Mouse (Mus musculus): ENCODE measurements around the gene Tnxb. TPM values are rescaled to one million over a fixed set of nuclear protein-coding genes. Genes with fewer than 3 reads are reported as not detected.

Tnxb gene
- total RNA-seq, 2 experiments from 2014 or later, result 28.3 to 32.8 TPM

DNA sequence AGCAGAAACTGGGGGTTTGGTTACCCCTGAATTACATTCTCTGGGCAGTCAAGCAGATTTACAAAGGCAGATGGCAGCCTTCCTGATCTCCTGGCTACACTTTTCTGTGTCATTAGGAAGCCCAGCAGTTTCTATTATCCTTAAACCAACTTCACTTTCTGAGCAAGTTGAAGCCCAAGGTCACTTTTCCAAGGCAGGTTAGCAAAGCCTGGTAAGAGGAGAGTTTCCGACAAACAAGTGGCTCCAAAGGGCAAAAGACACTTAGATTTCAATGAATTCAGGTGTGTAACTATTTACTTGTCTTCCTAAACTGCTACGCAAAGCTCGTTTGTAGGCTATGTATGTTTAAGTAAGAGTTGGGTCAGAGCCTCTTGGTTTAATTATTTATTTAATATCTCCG is 27.0 kb upstream of the Tnxb start:
- DNase-seq (ENCODE audit: low spot score), result no peak

DNA sequence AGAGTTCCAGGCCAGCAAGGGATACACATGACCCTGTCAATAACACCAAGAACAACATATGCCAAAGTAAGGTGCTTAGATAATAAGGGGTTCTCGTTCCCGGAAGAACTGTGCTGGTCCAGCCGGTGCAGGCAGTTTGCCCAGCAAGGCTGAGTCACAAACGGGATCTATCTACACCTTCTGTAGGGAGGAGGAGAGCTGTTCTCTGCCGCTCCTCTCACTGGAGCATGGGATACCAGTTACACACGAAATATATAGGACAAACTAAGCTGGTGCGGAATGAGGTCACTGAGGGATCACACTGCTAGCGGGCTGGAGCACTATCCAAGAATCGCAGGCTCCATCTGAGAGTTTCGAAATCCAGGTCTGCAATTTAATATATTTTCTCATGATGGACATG is 26.4 kb upstream of the Tnxb start:
- DNase-seq (ENCODE audit: low spot score), result no peak

DNA sequence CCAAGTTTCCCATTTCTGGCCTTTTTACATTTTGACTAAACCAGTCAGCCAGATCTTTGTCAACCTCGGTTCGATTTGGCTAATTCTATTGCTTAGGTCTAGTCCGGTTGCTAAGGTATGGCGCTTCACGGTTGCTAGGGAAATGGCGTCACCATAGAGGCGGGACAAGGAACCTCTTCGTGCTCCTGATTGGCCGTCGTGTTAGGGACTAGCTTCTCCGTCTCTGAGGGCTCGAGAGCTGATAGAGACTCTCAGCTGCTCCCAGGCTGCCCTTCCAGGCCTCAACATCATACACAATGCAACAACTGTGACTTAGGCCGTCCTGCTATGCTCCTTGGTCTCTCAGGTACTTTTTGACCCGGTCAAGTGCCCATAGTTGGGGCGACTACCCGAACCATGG is 25.7 kb upstream of the Tnxb start, which contains the start of gene Fkbpl:
Gene Fkbpl (plus strand): TSS at position 157 of the 400 bp plus-strand sequence.
- peak; percentile 99 for DNase-seq (ENCODE audit: low spot score)

DNA sequence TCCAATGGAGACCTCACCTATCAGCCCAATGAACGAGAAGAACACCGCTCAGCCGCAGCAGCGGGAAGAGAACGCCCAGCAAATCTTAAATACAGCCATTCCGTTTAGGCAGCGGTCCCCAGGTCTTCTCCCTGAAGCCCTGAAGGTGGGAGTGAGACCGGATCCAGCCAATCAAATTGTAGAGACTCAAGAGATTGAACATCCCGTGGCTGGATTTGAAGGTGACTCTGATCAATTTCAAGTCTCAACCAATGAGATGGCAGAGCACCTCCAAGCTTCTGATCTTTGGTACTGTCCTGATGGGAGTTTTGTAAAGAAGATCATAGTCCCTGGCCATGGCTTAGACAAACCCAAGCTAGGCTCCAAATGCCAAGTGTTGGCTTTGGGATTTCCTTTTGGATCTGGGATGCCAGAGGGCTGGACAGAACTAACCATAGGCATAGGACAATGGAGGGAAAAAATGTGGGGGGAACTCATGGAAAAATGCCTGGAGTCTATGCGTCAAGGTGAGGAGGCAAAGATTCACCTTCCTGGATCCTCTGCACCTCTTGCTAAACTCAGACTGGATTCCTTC is 25.0 kb upstream of the Tnxb start:
- no peak for DNase-seq (ENCODE audit: low spot score)

GRCm38 (mm10) chr17:34645831-34646511 is 24.4 kb upstream of the Tnxb start:
- DNase-seq (ENCODE audit: low spot score), result no peak

GRCm38 (mm10) chr17:34646906-34647787 is 23.2 kb upstream of the Tnxb start, which contains the start of gene Atf6b:
Gene Atf6b, plus strand, starts transcription at chr17:34647146.
- peak; percentile 97 for DNase-seq (ENCODE audit: low spot score)

DNA sequence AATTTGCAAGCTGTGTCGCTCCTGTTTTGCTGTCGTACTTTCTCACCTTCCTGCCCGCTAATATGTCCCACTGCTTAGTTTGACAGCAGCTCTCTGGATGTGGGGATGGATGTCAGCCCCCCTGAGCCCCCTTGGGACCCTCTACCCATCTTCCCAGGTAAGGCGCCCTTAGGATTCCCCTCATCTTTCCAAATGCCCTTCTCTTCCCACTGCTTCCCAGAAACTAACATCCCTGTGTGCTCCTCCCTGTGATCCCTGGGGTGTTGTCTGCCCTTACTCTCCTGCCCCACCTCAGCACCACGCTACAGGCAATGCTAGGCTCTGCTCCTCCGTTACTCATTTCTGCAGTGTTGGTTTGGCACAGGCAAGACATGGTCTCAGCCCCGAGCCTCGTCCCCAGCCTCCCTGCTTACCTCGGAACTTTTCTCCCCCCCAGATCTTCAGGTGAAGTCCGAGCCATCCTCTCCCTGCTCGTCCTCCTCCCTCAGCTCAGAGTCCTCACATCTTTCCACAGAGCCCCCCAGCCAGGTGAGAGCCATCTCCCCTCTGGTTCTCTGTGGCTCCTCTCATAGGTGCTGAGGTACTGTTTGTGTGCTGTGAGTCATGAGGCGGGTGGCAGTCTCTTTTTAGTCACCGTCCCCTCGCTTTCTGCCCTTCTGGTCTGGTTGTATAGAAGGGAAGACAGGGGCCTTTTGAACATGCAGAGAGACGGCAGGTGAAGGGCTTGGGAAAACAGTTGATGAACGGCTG is 22.0 kb upstream of the Tnxb start:
- no peak for DNase-seq (ENCODE audit: low spot score)

DNA sequence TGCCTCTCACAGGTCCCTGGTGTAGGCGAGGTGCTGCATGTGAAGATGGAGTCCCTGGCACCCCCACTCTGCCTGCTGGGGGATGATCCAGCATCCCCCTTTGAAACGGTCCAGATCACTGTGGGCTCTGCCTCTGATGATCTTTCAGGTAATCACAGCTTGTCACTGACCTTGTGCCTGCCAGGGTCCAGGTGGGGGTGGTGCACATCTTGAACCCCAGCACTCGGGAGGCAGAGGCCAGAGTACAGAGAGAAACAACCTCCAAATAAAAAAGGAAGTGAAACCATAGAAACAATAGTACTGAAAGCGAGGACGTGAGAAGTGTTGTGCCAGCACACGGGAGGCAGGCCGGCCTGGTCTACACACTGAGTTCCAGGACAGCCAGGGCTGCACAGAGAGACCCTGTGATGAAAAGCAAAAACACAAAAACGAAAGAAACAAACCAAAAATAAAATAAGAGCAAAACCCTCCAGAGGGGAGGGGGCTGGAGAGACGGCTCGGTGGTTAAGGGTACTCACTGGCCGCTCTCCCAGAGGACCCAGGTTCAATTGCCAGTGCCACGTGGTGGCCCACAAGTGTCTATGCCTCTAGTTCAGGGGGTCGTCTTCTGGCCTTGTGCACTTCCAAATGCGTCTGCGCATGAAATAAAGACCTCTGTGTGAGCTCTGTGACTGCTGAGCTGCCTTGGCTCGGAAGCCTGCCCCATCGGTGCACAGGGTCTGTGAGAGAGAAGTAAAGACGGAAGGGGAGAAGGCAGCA is 21.1 kb upstream of the Tnxb start:
- no peak for DNase-seq (ENCODE audit: low spot score)

DNA sequence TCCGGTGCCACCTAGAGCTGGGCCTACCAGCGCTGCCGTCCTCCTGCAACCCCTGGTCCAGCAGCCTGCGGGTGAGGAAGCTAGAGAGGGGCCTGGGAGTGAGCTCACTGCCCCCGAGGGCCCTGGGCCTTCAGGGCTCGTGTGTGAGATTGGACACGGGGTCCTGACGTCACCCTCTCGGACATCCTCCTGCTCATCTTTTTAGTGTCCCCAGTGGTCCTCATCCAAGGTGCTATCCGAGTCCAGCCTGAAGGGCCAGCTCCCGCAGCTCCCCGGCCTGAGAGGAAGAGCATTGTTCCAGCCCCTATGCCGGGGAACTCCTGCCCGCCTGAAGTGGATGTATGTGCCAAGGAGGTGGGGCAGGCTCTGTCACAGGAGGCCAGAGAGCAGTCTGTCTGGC is 19.6 kb upstream of the Tnxb start:
- DNase-seq (ENCODE audit: low spot score), result no peak

DNA sequence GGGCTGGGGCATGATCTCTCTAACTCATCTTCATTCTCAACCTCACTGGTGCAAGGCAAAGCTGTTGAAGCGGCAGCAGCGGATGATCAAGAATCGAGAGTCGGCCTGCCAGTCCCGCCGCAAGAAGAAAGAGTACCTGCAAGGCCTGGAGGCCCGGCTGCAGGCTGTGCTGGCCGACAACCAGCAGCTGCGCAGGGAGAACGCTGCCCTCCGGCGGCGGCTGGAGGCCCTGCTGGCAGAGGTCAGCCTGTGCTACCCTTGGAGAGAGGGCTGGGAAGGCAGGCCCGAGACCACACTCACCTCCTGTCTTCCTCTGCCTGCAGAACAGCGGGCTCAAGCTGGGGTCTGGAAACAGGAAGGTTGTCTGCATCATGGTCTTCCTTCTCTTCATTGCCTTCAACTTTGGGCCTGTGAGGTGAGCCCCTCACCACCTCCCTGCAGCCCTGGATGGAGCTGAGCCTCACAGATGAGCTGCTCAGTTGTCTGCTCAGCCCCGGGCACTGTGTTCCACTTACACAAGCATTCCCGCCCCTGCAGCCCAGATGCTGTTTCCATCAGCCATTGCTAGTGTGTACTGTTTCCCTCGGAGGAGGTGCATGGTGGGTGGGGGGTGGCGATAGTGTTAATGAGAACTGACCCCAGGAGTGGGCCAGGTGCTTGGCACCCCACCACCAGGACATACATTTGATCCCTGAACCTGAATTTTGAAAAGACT is 18.7 kb upstream of the Tnxb start:
- DNase-seq (ENCODE audit: low spot score), result no peak

GRCm38 (mm10) chr17:34652546-34652945 is 17.8 kb upstream of the Tnxb start:
- DNase-seq (ENCODE audit: low spot score), result no peak

DNA sequence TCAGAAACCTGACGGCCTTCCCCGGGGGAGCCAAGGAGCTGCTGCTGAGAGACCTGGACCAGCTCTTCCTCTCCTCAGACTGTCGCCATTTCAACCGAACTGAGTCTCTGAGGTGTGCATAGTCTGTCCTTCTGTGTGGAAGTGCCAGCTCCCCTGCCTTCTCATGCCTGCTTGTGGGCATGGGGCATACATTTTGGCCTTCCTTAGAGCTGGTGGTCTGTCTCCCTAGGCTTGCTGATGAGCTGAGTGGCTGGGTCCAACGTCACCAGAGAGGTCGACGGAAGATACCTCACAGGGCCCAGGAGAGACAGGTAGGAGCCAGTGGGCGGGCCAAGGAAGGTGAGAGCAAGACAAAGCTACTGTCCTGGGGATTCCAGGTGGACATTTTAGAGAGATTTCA is 17.4 kb upstream of the Tnxb start:
- no peak for DNase-seq (ENCODE audit: low spot score)

DNA sequence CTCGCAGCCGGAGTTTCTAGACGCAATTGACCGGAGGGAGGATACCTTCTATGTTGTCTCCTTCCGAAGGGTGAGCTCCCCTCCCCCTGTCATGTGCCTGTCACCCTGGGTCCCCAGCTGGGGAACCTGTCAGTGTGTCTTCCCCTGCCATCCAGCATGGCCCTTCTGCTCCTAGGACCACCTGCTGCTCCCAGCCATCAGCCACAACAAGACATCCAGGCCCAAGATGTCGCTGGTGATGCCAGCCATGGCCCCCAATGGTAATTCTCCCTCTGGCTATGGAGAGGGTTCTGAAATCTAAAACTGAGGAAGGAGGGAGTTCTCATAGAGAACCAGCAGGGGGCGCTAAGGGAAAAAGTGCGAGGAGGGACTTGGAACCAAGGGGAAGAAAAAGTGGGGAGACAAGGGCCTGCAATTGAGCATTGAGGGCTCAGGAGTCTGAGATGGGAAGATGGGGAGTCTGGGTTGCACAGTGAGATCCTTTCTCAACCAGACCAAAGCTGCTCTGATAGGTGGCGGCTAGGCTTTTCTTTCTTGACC is 16.5 kb upstream of the Tnxb start:
- DNase-seq (ENCODE audit: low spot score), result peak; percentile 76

DNA sequence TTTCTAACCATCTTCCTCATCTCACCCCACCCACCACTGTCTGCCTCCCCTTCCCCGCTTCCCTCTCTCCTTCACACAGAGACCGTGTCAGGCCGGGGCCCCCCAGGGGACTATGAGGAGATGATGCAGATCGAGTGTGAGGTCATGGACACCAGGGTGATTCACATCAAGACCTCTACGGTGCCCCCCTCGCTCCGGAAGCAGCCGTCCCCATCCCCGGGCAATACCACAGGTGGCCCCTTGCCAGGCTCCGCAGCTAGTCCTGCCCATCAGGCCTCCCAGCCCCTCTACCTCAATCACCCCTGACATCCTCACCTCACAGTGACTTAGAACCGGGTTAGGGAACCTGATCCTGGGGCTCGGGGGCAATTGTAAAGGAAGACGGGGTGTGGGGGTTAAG is 15.9 kb upstream of the Tnxb start:
- no peak for DNase-seq (ENCODE audit: low spot score)

GRCm38 (mm10) chr17:34655160-34655559 is 15.2 kb upstream of the Tnxb start:
- DNase-seq (ENCODE audit: low spot score), result peak; percentile 80

DNA sequence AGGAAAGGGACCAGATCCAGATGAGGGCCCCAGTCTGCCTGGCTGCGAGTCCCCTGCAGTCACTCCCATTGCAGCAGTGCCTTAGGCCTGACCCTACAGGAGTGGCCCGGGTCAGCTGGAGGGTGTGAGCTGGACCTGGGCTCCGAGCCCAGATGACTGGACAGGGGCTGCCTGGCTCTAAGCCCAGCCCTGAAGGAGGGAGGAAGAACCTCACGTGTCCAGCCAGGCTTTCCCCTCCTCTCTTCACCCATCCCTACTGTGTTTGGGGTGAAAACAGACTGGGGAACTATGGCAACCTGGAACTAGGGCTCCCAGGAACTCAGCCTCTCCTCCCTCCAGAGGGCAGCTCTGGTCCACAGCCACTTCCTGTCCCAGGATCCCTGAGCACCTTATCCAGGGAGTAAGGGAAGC is 14.7 kb upstream of the Tnxb start:
- DNase-seq (ENCODE audit: low spot score), result peak; percentile 91

DNA sequence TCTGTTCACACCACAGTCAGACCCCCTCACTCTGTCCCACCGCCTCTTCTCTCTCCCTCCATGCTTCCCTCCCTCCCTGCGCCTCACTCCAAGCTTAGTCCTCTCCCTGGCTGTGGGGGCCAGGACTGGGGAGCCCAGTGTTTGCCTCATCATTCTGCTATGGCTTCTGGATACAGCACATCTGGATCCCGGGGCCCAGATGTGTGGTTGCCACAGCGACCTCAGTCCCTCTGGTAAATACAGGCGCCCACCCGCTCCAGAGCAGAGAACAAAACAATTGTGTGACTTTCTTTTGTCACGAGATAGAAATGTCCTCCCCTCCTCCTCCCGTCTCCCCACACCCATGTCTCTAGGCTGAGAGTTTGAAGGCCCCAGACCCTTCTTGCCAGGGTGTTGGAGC is 13.7 kb upstream of the Tnxb start:
- DNase-seq (ENCODE audit: low spot score), result peak; percentile 54

DNA sequence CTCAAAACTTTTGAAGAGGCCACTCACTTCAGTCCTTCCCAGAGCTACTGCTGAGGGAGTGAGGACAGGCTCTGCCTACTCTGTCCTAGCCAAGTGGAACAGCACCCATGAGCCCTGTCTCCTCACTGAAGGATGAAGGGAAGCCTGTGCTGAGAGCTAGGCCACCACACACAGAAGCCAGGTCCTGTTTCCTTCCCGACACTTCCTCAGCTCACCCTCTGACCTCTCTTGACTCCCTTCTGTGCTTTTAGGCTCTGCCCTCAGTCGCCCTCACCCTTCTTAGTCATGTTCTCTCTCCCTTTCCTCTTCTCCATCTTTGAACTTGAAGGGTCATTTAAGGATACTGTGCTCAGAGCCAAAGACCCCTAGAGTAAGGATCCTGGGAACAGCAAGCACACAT is 13.1 kb upstream of the Tnxb start:
- no peak for DNase-seq (ENCODE audit: low spot score)

DNA sequence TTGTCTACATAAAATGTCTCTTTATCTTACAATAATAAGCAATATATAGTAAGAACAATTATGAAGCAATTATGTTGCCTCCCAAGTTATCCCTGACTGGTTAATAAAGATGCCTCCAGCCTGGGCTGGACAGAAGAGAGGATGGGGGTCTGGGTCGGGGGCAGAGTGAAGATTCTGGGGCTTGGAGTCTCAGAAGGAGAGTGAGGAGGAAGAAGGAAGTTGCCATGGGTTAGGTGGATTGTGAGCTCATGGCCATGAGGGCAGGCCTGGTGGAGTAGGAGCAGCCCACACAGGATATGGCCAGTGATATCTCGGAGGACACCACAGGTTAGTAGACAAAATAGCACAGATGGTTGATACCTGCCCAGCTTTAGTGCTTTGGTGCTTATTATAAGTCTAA is 12.2 kb upstream of the Tnxb start:
- DNase-seq (ENCODE audit: low spot score), result no peak

- no peak for DNase-seq (ENCODE audit: low spot score)
Observed at GRCm38 (mm10) chr17:34658591-34658990, 11.7 kb upstream of the Tnxb start.

Data from gastrocnemius, adult 18-20 months (tissue).